Mouse (Mus musculus): Measurements from ENCODE around the gene Tmem189.

The Tmem189 gene

GRCm38 (mm10) chr2:167593551-167594250 is 95.9 kb downstream of the Tmem189 start:
- DNase-seq (ENCODE audit: extremely low spot score) = no peak

Measured in embryo, embryonic 9.5 days (tissue).